Mouse (Mus musculus) heart, adult 2 months (tissue): ENCODE measurements at regions not wholly inside any gene's neighbourhood (a gene's known extent, or its start where the extent isn't known, plus 50 kb on each side); places are given as distances from the start of the nearest gene placed in this dataset.

Source experiments
- DNase-seq, 2 experiments: peaks; one replicate each; pipeline ENCODE4 v3.0.0; 2021
- H3K27ac ChIP-seq: fragments of 200-600 bp; 2 replicates; pipeline ENCODE4 v1.8.1; 2022
- H3K27me3 ChIP-seq: fragments of 200-500 bp; 2 replicates; pipeline ENCODE4 v1.6.1; 2012; ENCODE audit warnings: mild to moderate bottlenecking, low read length, inconsistent platforms, mixed read lengths; ENCODE audit not compliant: control insufficient read depth, insufficient read depth
- H3K36me3 ChIP-seq: fragments of 200-500 bp; 2 replicates; pipeline ENCODE4 v1.6.1; 2012; ENCODE audit warnings: low read length, inconsistent platforms; ENCODE audit not compliant: control insufficient read depth, insufficient read depth
- H3K4me1 ChIP-seq: fragments of 200-500 bp; 2 replicates; pipeline ENCODE4 v1.6.1; 2011; ENCODE audit warnings: low read length; ENCODE audit not compliant: control insufficient read depth, insufficient read depth
- H3K4me3 ChIP-seq: fragments of 200-600 bp; 2 replicates; pipeline ENCODE4 v1.8.1; 2022
- H3K79me2 ChIP-seq: fragments of 200-500 bp; replicated peaks from 2 replicates; pipeline ENCODE4 v1.6.1; 2012; ENCODE audit warnings: mild to moderate bottlenecking, inconsistent platforms, low read length, moderate library complexity, mixed read lengths; ENCODE audit not compliant: control insufficient read depth, insufficient read depth
- H3K9ac ChIP-seq: fragments of 200-500 bp; 2 replicates; pipeline ENCODE4 v1.6.1; 2012; ENCODE audit warnings: low read depth, mild to moderate bottlenecking, control low read depth, inconsistent platforms, low read length, mixed read lengths
- CTCF ChIP-seq: fragments of 200-600 bp; IDR thresholded peaks from 2 replicates; pipeline ENCODE4 v1.8.1; 2022; ENCODE audit warnings: antibody characterized with exemption, mild to moderate bottlenecking, moderate library complexity
- EP300 ChIP-seq: fragments of 200-500 bp; IDR thresholded peaks from 2 replicates; pipeline ENCODE4 v1.6.1; 2011; ENCODE audit warnings: low read depth, low read length, control low read depth; ENCODE audit not compliant: insufficient read depth
- POLR2A ChIP-seq: fragments of 200-500 bp; IDR thresholded peaks from 2 replicates; pipeline ENCODE4 v1.6.1; 2011; ENCODE audit warnings: mild to moderate bottlenecking, low read depth, low read length, control low read depth; ENCODE audit not compliant: insufficient read depth
- WGBS: fragments of 180-500 bp; shearing (Covaris S2); methylation state at CpG from one replicate; pipeline ENCODE4 v1.1.7; 2018; 5-methylcytosine and 5-hydroxymethylcytosine counted together
- intact Hi-C: fragments of 180-260 bp; cut with DNase I; formaldehyde crosslinking; loops from one replicate; pipeline ENCODE4 v1.15.1; 2025

DNA sequence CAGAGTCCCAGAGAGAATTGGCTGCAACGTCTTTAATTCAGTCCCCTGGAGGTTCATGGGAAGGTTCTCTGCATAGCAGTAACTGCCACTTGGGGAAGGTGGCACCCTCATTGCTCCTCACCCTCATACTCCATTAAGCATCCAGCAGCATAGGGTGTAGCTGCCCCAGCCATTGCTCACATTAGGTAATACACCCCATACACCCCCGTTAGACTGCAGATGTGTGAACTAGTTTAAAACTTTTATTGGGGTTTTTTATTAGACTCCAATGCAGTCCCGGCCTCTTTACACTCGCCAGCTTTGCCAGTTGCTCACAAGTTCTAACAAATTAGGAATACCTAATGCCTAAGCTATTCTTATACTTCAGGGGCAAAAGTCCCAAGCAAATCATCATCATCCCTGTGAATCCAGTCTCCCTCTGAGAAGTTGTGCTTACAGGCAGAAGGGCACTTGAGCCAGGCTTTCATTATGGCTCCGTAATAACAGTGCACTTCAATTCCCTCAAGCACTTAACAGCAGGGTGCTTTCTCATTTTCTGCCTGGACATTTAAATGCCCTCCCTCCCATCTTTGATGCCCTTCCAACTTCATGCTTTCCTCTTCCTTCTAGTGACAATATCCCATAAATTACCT is 265.7 kb downstream of the Lyplal1 start:
- TF ChIP-seq CTCF: no peak
- no peak for TF ChIP-seq EP300
- no peak for TF ChIP-seq POLR2A
- no peaks in the 10 kb centered on the region for H3K79me2 ChIP-seq
- no peak overlapping the region for H3K4me3 ChIP-seq
- H3K9ac ChIP-seq: no peak overlapping the region
- intact Hi-C loops: no loop called here
- no peak for DNase-seq
- 83% methylated on average over 5 of the region's 5 CpGs for WGBS
- no peaks in the 10 kb centered on the region for H3K27me3 ChIP-seq
- H3K4me1 ChIP-seq: no peaks in the 10 kb centered on the region
- no peaks in the 10 kb centered on the region for H3K36me3 ChIP-seq
- no peak overlapping the region for H3K27ac ChIP-seq

DNA sequence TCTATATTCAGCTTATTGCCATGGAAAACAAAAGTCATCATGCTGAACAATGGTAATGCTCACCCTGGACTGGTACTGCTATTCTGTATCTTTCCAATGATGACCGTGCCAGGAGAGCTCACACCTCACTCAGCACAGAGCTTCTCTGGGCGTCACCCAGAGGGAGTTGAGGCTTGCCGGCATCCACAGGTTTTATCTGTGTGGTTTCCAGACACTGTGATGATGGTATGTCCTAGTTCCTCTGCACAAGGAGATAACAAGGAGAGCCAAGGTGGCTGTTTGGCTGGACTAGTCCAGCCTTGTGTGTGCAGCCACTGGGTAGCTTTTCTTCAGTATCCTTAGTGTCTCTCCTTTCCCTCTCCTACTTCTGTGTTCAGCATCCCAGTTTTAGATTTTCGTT is 255.4 kb downstream of the Lyplal1 start:
- Histone ChIP-seq H3K36me3 (no peaks in the 10 kb centered on the region), H3K4me3 (no peak overlapping the region), H3K4me1 (no peaks in the 10 kb centered on the region), H3K9ac (no peak overlapping the region), H3K27me3 (no peaks in the 10 kb centered on the region), H3K27ac (no peak overlapping the region), H3K79me2 (no peaks in the 10 kb centered on the region)
- WGBS: 50% methylated on average over 4 of the region's 4 CpGs
- DNase-seq: no peak
- TF ChIP-seq CTCF (no peak), POLR2A (no peak), EP300 (no peak)
- intact Hi-C loops: no loop called here

- intact Hi-C loops: no loop called here
These were observed 251.2 kb downstream of the Lyplal1 start for GRCm38 (mm10) chr1:185865945-185866344.

DNA sequence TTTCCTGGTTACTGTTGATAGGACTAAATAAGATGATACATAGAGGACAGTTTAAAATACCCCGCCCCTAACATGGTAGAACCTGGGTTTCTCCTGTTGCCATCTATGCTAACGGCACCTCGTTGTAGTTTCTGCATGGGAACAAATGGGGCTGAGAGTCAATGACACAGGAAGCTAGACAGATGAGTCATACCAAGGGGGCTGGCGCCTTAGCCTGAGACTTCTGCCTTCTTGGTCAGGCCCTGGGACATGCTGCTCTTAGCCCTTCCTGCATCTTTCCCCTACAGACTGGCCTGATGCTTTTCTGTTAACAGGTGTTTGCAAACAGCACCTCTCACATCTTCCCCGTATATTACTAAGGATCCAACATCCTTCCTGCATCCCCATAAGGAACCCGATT is 250.5 kb downstream of the Lyplal1 start:
- H3K9ac ChIP-seq: no peak overlapping the region
- no peak for DNase-seq
- TF ChIP-seq POLR2A: no peak
- TF ChIP-seq EP300: no peak
- TF ChIP-seq CTCF: no peak
- 52% methylated on average over 6 of the region's 6 CpGs for WGBS
- no peak overlapping the region for H3K27ac ChIP-seq
- H3K79me2 ChIP-seq: no peaks in the 10 kb centered on the region
- intact Hi-C loops: no loop called here
- no peaks in the 10 kb centered on the region for H3K27me3 ChIP-seq
- no peaks in the 10 kb centered on the region for H3K36me3 ChIP-seq
- no peaks in the 10 kb centered on the region for H3K4me1 ChIP-seq
- H3K4me3 ChIP-seq: no peak overlapping the region

More at GRCm38 (mm10) chr1:185865945-185866344, 251.2 kb downstream of the Lyplal1 start:
- Histone ChIP-seq H3K36me3 (no peaks in the 10 kb centered on the region), H3K9ac (no peak overlapping the region), H3K4me1 (no peaks in the 10 kb centered on the region), H3K27me3 (no peaks in the 10 kb centered on the region), H3K79me2 (no peaks in the 10 kb centered on the region), H3K4me3 (no peak overlapping the region), H3K27ac (no peak overlapping the region)
- 87% methylated on average over 11 of the region's 11 CpGs for WGBS
- no peak for TF ChIP-seq POLR2A
- TF ChIP-seq CTCF: no peak
- TF ChIP-seq EP300: no peak
- DNase-seq: no peak

DNA sequence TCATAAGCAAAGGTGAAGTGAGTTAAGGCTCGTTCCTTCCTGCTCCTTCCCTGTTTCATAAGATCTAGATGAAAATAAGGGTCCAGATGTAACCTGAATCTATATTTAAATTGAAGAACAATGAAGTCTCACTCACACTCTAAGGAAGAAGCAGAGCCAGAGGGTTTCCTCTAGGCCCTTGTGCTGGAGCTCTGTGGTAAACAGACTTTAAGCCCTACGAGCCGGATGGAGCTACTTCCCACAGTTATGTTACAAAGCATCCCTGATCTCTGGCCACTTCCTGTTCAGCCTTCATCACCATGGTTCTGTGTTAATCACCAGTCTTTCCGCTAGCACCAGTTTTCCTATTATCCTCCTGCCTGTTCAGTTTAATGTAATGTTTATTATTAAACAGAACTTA is 250.1 kb downstream of the Lyplal1 start:
- no peak for DNase-seq
- no peaks in the 10 kb centered on the region for H3K27me3 ChIP-seq
- no peak overlapping the region for H3K27ac ChIP-seq
- H3K4me1 ChIP-seq: no peaks in the 10 kb centered on the region
- H3K4me3 ChIP-seq: no peak overlapping the region
- 53% methylated on average over 4 of the region's 4 CpGs for WGBS
- no peaks in the 10 kb centered on the region for H3K36me3 ChIP-seq
- H3K79me2 ChIP-seq: no peaks in the 10 kb centered on the region
- intact Hi-C loops: no loop called here
- H3K9ac ChIP-seq: no peak overlapping the region
- no peak for TF ChIP-seq EP300
- TF ChIP-seq CTCF: no peak
- no peak for TF ChIP-seq POLR2A

DNA sequence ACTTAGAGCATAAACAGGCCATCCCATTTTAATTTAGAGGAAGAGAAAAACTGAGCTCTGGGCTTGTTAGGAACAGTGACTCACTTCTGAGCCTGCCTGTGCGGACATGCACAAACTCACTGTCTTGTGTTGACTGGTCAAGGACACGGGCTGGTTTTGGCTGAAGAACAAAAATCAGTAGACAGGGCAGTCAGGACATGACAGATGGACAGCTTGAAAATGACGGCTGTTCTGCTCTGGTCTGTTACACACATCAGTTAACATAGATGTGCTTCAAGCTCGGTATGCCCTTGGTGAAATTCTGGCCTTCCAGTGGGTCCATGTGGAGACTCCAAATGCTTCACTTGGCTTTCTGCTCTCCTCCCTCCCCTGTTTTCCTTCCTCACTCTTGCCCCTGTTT is 248.4 kb downstream of the Lyplal1 start:
- Histone ChIP-seq H3K27ac (no peak overlapping the region), H3K27me3 (no peaks in the 10 kb centered on the region), H3K79me2 (no peaks in the 10 kb centered on the region), H3K36me3 (no peaks in the 10 kb centered on the region), H3K4me3 (no peak overlapping the region), H3K4me1 (no peaks in the 10 kb centered on the region), H3K9ac (no peak overlapping the region)
- 76% methylated on average over 4 of the region's 4 CpGs for WGBS
- intact Hi-C loops: no loop called here
- no peak for DNase-seq
- TF ChIP-seq POLR2A (no peak), CTCF (no peak), EP300 (no peak)
